Mouse (Mus musculus) cerebral cortex, adult 2 months (tissue): ENCODE measurements around the gene Galnt3.

Experiments used
- WGBS: fragments of 180-500 bp; shearing (Covaris S2); methylation state at CpG from one replicate; pipeline ENCODE4 v1.1.7; 2018; 5-methylcytosine and 5-hydroxymethylcytosine counted together

Galnt3 gene

GRCm38 (mm10) chr2:66107864-66108514, 16.8 kb downstream of the Galnt3 start:
- 95% methylated on average over 9 of the region's 9 CpGs for WGBS

DNA sequence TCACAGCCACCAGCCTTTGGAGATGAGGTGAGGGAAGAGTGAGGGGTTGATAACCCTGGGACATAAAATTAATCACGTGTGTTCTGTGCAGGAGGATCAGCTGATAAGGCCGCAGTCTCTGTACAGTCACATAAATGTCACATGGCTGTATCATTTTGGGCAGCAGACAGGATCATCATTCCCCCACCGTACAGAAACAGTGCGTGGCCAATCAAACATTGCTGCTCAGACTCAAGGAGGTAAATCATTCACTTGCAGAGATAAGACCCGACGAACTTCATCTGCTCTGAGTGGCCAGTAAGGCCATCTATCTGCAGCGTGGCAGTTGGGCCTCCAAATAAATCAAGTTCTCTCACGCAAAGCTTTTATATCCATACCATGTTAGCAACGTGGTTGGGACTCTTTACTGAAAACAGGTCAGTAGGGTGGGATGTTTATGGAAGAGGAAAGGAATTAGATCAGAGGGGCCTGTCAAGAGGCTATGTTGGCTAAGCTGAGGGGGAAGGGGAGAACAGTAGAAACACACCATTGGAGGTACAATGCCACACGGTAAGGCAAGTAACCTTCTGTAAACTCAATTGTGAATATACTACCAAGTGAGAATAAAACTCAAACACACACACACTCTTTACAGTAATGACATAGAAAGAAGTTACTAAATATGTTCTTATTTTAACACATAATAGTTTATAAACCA, 20.9 kb downstream of the Galnt3 start:
- 92% methylated on average over 10 of the region's 10 CpGs for WGBS

GRCm38 (mm10) chr2:66101686-66102304, 23.0 kb downstream of the Galnt3 start:
- WGBS, result 94% methylated on average over 9 of the region's 9 CpGs

- WGBS, result 76% methylated on average over 17 of the region's 17 CpGs
Measured at GRCm38 (mm10) chr2:66100671-66101351, 24.0 kb downstream of the Galnt3 start.

- 86% methylated on average over 7 of the region's 7 CpGs for WGBS
Measured at GRCm38 (mm10) chr2:66100239-66100638, 24.6 kb downstream of the Galnt3 start.

DNA sequence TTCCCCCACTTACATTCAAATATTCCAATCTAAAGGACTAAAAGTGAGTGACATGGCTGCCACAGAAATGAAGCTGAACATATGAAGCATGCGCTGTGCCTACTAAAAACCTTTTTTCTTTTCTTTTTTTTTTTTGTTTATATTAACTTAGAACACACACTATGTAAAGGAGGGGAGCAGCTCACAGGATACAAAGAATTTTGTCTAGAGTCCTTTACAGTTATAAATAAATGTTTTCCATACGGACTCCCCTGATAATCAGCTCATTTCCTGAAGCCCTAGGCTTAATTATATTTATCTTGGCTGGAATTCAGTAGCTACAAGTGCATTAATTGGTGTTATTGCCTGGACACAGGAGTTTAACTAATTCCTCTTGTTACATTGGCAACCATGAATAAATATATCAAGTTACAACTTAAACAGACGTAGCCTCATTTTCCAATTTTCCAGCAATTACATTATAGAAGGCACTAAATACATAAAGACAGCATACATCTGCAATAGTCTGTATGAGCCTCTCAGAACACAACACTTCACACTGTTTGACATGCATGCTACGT, 30.1 kb downstream of the Galnt3 start:
- 78% methylated on average over 4 of the region's 4 CpGs for WGBS

- 56% methylated on average over 5 of the region's 5 CpGs for WGBS
Measured at GRCm38 (mm10) chr2:66091296-66091695, 33.5 kb downstream of the Galnt3 start.

GRCm38 (mm10) chr2:66081876-66082275, 42.9 kb downstream of the Galnt3 start:
- 49% methylated on average over 4 of the region's 4 CpGs for WGBS

DNA sequence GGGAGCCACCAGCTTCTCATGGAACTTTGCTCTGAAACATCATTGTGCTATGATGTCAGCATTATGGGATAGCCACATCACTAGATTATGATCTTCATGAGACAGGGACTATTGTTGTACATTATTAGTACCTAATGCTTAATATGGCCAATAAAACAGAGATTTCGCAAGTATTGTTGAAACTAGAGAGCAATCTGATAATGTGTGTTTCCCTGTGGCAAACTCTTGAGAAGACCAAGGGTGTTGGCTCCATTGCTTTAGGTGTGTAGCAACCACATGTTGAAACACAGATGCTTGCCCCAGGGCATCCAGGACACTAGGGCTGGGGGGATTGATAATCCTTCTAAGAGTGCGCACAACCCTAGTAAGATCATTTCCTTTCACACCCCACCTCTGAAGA, 44.1 kb downstream of the Galnt3 start:
- 96% methylated on average over 2 of the region's 2 CpGs for WGBS

- 49% methylated on average over 6 of the region's 6 CpGs for WGBS
Measured at GRCm38 (mm10) chr2:66069454-66069853, 55.3 kb downstream of the Galnt3 start.

GRCm38 (mm10) chr2:66063291-66063690, 61.5 kb downstream of the Galnt3 start:
- 51% methylated on average over 10 of the region's 10 CpGs for WGBS

DNA sequence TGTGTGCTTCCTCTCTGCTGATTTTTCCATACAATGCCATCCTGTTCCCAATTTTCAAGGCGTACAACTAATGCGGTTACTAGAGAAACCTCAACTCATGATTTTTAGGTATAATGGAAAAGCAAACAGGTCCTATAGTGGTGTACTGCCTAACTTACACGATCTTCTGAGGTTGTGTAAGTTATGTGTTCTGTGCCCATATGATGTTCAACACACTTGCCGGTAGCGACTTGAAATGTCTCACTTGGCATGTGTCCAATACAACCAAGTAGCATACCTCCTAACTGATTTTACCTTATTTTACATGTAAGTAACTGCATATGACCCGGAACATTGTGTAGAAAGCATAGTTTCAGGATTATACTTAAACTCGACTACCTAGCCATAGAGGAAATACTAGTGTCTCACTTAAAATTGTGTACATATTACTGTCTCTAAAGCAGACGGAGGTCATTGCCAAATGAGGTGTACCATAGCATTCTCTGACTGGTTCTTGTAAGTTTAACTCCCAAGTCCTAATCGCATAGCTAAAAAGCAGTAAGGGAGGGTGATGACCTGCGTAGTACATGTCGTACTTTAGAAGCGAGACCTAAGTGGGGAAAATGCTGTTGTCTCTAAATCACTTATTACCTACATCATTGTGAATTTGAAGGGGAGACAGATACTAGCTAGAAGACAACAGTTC, 80.2 kb downstream of the Galnt3 start:
- 83% methylated on average over 12 of the region's 12 CpGs for WGBS

GRCm38 (mm10) chr2:66043441-66044404, 81.1 kb downstream of the Galnt3 start:
- 62% methylated on average over 17 of the region's 17 CpGs for WGBS

GRCm38 (mm10) chr2:66041917-66042419, 82.8 kb downstream of the Galnt3 start:
- WGBS, result 15% methylated on average over 9 of the region's 9 CpGs

GRCm38 (mm10) chr2:66041203-66041916, 83.4 kb downstream of the Galnt3 start:
- WGBS, result 29% methylated on average over 21 of the region's 21 CpGs

DNA sequence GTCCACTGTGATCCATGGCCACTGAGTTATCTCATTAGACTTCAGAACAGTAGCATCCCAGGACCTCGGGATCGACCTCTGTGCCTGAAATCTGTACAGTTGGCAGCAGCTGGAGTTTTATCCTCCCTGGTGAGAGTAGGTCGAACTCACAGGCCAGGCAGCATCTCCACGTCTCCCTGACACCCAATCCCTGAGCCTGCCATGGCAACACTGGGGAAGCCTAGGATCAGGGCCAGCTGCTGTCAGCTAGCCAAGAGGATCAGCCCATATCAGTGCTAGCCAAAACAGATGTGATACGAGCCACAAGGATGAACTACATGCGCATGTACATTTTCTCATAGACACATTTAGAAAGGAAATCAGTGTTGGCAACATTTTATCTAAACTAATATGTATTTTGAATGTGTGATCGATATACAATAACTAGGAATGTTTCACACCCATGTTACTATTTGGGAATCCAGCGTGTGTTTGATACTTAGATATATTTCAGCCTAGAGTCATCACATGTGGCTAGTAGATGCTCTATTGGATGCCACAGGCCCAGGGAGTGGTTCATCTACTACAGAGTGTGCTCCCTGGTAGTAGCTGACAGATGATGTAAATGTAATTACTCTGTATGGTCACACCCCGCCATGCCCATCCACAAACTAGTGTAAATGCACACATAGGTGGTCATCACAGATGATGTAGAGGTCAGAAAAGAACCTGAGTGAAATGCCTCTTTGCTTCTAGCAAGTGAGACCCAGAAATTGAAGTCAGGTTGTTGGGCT, 89.7 kb downstream of the Galnt3 start:
- 43% methylated on average over 9 of the region's 9 CpGs for WGBS
